Mouse (Mus musculus) ovary, postnatal 10 days (tissue): ENCODE measurements around the gene Gtsf1l.
"Not testable (repeated sequence)": the region's sequence is repeated elsewhere in the genome, so short reads cannot be mapped to it uniquely, and the experiment has no call there.

ENCODE experiments used
- DNase-seq: peaks from one replicate; pipeline ENCODE4 v3.0.0; 2022; ENCODE audit warnings: low spot score

Gene Gtsf1l

DNA sequence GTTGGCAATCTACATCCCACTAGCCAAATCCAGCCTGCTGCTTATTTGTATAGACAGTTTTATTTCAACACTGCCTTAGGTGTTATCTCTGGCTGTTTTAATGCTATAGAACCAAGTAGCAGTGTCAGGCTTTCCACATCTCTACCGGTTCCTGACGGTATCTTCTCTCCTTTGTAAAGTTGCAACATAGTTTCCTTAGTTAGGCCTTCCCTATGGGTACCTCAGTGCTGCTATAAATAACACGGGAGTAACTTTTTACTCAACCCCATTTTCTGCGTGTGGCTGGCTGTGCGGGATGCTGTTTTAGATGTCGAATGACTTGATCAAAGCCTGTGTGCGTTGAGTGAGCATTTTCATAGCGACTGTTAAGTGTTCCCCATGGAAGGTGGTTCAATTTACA, 1.1 kb downstream of the Gtsf1l start:
- no peak for DNase-seq

DNA sequence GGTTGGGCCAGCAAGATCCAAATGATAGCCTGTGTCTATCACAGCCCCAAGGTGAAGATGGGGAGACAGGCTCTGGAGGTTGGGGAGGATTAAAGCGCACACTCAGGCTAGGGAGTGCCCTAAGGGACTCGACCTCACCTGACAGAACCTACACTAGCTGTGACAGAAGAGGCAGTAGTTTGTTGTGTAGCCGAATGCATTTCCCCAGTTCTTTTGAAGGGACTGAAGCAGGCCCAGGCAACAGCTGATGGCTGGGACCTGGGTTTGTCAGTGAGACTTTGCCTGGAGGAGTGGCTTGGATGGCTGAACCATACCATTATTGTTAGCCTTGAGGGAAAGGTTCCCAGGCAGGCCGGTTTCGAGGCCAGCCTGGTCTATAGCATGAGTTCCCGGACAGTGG, 2.6 kb downstream of the Gtsf1l start:
- no peak for DNase-seq

DNA sequence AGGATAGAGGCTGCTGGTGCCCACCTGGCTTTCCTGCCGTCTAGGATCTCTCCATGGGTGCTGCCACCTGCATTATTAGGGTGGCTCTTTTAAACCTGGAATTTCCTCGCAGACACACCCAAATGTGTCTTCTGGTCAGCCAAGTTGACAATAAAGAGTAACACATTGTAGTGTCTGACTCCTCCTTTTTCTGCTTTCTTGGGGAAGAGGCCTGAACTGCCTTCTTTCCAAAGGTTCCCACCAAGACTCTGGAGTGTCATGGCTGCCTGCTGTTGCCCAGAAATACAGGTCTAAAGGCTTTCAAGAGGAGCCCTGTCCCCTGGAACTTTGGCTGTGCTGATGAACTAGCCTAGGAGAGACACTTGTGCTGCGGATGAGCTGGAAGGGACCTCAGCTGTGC, 3.1 kb downstream of the Gtsf1l start:
- DNase-seq: no peak

DNA sequence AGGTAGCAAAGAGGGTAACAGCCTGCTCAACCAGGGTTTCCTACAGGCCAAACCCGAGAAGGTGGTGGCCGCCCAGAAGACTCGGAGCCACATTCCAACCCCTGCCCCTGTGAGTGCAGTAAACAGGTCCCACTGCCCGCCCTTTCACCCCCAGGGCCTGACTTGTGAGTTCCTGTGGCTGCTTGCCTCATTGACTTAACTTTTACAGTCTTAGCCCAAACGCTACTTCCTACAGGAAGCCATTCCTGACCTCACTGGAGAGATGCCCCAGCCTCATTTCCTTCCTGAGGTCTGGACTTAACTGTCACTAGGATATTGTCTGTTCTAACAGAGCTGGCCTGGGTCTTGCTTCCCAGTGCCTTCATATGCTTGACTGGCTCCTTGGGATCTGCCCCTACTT, 5.1 kb downstream of the Gtsf1l start:
- DNase-seq: no peak

DNA sequence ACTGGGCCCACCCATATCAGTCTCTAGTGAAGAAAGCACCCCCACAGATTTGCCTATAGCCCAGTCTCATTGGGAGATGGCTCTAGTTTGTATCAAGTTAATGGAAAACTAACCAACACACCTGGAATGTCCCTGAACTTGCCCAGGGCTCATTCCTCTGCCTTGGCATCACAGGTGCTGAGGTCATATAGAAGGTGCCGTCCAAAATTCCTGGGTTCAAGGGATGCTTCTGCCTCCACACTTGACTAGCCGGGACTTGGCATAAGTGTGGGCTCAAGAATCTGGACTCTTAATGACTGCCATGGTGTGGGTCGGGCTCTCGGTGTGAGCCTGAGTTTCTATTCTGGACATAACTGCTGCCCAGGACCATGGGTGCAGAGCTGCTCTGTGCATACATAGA, 8.6 kb downstream of the Gtsf1l start:
- DNase-seq: no peak

DNA sequence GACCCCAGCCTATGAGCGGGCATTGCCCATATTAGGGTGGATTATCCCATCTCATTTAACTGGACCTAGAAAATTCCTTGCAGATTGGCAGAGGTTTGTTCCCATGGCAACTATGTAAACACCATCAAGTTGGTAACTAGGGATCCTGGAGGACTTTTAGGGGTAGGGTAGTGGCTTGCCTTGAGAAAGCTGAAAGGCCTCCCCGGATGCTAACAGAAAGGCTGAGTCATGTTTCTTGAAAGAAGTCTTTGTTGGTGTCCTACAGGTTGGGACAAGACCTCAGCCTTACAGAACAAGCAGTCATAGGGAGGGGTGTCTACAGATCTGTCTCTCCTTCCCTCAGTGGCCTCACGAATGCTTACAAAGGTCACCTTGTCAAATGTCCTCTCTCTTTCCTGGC, 12.4 kb downstream of the Gtsf1l start:
- DNase-seq: no peak

DNA sequence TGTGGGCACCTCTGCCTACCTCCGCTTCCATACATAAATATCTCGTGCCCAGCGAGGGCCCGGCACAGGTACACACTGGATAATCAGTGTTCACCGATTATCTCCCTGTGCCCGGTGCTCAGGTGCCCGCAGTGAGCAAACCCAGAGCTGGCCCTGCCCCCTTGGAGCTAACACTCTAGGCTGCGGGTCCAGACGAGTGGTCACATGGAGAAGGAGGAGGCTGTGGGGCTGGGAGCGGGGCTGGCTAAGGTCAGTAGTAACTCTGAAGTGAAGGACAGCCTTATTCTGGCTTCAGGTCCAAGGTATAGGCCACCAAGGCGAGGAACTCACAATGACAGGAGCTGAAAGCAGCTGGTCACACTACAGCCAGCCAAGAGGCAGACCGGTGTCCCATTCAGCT, 12.8 kb downstream of the Gtsf1l start:
- no peak for DNase-seq

DNA sequence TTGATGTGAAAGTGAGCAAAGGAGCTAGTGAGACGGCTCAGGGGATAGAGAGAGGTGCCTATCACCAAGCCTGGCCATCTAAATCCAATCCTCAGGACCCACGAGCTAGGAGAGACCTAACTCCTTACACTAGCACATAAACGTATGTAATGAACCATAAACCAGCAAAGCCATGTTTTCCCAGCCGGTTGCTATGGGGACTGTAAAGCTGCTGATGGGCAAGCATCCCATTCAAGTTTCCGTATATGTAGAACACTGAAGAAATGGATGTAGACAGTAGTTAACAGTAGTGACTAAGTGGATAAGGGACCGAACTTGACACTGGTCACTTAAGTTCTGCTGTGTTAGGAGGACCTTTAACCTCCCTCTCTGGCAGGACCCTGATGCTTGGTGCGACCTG, 13.6 kb downstream of the Gtsf1l start:
- no peak for DNase-seq

DNA sequence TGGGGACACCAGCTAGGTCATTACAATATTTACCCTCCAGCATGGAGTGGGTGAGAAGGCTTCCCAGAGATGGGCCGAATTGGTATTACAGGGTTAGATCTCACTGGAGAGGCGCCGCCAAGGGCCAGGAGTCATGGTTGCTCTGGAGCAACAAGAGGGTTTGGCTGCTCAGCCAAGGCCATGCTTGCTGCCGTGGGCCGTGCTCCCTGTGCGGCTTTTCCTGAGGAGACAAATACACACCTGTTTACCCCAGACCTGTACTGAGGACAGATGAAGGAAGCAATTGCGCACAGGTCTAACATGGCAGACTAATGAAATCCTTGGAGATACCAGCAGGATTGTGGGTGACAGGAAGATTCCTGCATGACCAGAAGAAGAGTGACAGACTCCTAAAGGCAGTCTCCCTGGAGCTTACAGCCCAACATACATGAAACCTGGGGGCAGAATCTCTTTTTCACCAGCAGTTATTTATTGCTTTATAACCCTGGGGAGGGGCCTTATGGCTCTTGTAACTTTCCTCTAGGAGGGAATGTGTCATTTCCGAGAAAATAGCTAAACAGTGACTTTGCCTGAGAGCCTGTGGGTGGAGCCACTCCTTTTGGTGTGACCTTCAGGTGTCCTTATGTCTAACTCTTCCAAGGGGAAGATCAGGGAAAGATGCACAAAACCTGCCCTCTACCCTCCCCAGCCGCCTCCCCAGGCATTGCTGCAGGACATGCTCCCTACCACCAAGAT, 14.5 kb downstream of the Gtsf1l start:
- no peak for DNase-seq

DNA sequence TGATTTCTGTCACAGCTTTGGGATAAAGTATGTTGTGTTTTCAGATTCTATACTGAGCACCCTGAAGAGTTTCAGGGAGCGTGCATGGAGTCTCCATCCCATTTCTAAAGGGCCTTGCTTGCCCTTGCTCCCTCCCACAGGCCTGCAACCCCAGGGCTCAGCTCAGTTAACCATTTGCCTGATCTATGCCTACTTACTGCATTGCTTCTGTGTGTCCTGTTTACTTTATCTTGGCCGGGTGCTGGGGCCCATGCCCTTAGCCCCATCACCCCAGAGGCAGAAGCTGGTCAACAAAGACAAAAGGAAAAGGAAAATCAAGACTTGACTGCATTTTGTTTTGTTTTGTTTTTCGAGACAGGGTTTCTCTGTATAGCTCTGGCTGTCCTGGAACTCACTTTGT, 16.1 kb downstream of the Gtsf1l start:
- DNase-seq: no peak

DNA sequence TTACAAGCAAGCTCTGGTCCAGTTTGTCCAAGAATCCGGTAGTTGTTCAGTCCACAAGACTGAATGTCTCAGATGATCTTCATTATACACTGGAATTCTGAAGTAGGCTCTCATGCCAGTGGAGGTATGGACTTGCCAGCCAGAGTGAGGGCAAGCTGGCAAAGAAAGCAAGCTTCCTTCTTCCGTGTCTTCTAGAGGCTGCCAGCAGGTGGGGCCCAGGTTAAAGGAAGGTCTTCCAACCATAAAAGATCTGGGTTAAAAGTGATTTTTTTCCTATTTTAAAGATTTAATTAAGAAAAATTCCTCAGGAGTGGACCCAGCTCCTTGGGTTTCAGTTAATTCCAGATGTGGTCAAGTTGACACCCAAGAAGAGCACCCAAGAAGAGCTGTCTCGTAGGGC, 17.4 kb downstream of the Gtsf1l start:
- no peak for DNase-seq

DNA sequence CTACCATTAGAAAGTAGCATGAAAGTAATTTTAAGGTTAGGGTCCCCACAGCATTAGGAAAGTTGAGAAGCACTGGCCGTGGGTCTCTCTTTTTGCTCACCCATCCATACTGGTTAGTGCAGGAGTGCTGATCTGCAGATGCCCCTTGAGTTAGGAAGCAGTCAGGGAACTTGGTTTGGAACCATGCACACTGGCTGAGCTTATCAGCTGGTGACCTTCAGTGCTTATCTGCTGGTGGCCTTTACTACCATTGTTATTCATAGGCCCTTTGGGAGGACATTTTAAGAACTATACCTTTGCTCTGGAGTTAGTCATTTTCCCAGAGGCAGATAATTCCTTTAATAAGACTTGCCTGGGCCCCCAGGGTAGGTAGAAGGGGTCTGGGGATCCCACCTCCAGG, 20.4 kb downstream of the Gtsf1l start:
- no peak for DNase-seq

DNA sequence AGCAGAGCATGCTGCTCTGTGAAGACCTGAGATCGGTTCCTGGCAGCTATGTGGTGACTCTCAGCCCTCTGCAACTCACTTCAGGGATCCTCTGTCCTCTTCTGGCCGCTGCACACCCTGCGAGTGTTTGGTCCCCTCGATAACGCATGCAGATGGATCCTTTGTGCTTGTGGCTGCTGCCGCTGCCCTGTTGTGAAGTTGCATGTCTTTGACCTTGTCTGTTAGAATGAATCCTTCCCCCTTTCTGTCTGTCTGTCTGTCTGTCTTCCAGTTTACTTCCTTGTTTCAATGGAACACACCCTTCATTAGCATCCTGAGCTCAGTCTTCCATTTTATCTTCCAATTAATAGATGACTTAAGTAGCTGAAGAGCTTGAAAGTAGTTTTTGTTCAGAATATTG, 21.3 kb downstream of the Gtsf1l start:
- no peak for DNase-seq

DNA sequence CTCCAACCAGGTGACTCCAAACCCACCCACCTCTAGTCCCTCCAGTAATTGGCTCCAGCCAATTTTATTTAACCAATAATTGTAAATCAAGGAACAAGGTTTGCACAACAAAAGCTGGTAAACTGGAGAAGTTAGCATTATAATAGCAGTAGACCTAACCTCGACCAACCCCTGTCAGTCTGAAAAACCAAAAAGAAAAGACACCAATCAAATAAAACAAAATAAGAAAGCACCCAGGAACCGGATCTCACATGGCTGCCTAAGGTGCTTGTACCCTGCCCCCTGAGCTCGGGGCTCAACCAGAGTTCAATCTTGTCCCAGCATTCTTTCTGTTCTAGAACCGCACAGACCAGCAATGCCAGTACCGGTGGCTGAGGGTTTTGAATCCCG, 25.5 kb downstream of the Gtsf1l start:
- DNase-seq: no peak

DNA sequence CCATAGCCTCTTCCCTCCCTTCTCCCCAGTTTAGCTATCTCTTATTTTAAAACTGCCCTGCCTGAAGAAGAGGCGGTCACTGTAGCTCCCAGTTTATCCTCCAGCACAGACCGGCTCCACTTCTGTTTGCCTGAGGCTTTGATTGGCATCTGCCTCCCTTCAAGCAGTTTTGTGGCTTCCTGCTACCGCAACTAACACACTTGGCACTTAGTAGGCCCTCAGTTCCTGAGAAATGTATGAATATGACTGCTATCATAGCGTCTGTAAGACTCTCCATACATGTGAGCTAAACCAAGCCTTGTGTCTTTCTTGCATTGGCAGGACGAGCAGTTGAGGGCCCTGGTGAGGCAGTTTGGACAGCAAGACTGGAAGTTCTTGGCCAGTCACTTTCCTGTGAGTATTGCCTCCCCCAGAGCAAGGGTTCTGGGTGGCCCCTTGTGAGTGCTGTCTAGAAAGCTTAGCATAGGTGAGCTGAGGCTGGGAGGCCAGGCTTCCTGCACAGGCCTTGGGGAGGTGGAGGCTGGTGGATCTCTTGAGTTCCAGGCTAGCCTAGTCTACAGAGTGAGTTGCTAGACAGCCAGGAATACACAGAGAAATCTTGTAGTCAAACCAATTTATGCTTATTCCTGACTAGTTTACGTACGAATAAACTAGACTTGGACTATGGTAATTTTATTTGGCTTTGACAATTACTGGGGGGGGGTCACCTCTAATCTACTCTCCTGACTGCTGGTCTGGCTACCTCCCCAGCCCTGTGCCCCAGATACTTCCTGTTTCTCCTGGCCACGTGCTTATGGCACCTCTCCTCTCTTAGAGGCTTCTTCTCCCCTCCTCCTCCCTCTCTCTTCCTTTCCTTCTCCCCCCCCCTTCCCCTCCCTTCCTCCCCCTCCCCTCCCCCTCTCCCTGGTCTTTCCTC, 26.2 kb downstream of the Gtsf1l start:
- no peak for DNase-seq

DNA sequence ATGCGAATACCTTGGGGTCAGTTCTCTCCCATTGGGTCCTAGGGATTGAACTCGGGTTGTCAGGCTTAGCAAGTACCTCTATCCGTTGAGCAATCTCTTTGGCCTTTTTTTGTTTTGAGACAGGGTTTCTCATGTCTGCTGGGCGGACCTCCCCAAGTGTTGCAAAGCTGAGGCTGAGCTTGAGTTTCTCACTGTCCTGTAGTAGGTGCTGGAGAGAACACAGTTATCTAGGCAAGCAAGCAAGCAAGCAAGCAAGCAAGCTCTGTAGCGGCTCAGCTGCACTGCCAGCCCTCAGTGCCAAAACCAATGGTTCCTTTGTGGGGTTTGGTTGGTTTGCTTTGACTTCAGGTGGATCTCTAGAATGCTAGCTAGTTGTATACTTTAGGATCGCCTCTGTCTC, 27.0 kb downstream of the Gtsf1l start:
- DNase-seq: no peak

DNA sequence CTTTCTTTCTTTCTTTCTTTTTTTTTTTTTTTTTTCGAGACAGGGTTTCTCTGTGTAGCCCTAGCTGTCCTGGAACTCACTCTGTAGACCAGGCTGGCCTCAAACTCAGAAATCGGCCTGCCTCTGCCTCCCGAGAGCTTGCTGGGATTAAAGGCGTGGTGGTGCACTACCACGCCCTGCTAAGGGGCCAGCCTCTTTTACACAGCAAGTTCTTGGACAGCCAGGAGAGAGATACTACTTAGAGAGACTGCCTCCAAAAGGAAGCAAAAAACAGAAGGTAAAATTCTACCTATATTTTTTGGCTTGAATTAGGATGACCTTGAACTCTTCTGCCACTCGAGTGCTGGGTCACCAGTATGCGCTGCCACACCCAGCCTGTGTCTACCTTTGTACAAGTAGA, 28.7 kb downstream of the Gtsf1l start:
- not testable (repeated sequence) for DNase-seq

DNA sequence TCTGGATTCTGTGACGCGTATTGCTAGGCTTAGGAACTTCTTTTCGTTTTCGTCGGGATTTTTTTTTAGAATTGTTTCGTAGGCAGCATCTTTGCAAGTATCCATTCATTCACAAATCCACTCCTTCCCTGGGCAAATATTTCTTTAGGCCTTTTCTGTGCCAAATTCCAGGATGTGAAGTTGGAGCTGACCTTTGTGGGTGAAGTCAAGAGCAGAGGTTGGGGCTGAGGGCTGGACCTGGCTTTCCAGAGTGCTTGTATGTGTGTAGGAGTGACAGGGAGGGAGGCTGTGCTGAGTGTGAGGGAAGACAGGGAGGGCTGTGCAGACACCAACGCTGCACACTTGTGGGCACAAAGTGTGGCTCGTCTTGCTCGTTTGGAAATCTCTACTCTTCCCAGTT, 31.1 kb downstream of the Gtsf1l start:
- no peak for DNase-seq

DNA sequence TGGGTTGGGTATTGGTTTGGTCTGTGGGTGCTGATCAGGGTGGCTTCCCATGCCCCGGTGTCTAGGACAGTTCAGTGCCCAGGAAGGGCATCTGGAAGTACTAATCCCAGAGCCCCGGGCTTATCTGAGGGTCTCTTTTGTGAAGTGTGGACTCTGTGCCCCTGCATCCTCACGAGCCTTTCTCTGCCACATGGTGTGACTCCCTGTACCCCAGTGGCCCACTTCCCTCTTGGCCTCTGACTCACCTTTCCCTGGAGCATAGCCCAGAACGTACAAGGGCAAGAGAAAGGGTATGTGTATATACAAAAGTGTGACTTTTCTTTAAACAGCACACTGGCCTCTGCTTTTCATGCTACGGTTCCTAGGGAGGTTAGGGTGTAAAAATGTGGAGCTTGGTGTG, 31.9 kb downstream of the Gtsf1l start:
- DNase-seq: no peak

DNA sequence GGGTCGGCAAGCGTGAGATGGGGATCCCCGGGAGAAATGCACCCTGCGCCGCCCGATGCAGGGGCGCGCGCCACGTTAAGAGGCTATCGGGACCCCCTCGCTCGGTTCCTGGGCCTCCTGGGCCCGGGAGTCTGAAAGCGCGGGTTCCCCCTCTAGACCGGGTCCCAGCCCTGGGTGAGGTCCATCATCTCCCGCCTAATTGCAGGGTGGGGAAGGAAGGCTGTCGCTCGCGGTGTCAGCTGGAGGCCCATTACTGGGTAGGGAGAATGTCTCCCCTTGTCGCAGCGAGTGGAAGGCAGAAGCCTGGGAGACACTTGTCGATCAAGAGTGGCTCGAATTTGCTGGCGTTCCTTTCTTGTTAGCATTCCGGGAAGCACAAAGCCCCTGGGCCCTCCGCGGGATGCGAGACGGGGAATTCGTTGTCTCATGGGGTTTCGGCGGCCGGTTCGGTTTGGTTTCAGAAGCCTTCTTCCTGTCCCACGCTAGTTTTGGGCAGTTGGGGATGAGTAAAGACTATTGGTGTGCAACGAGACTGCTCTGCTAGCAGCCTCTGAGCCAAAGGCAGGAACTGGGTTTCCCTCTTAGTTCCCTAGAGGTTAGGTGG, 32.7 kb downstream of the Gtsf1l start:
- DNase-seq: no peak

DNA sequence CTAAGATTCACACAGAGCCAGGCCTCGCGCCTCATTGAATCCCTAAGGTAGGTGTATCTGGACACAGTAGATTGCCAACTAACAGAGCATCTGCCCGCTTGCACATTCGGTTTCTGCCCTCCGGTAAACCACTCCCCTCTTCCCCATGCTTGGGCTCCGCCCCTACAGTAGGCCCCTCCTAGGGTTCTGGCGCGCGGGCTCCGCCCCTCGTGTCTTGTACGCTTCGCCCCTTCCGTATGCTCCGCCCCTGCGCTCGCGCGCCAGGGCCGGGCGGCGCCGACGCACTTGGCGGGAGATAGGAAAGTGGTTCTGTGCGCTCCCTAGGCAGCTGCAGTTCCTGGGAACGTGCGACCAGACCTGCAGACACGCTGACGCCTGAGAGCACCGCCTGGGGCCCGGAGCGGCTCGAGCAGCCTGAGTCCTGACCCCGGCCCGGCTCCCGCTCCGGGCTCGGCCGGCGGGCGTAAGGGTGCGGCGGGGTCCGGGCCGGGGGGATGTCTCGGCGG, 33.3 kb downstream of the Gtsf1l start, which contains the start of gene Mybl2:
Mybl2 (plus strand) TSS at position 353 of the 506 bp plus-strand sequence.
- peak; percentile 70 for DNase-seq

DNA sequence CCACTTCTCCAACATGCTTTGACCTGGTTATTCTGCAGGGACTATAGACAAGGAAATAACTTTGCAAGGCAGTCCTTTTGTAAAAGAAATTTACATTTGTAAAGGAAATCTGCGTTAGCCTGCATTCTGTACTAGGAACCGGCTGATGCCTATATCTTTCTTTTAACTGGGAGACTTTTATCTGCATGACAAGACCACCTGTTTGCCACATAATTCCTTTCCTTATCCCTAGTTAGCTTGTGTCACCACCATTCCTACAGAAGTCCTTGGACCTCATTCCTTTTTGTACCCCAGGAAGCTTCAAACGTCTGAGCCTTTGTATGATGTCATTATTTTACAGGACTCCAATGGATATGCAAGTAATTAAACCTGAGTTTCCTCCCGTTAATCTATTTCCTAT, 34.8 kb downstream of the Gtsf1l start:
- DNase-seq: no peak

DNA sequence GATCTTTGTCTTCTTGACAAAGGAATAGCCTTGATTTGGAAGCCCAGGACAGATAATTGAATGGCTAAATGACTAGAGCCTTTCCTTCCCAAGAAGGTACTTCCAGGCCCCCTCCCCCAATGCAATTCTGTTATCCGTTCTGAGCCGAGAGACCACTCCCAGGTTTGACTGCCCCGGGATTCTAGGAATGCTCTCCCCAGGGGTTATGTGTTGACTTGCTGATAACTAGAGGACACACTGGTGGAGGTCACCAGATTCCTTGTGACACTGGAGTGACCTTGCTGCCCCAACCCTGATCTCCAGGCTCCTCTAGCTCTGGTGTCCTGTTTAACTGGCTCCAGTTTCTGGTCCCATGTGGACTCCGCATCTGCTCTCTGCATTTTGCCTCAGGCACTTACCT, 35.6 kb downstream of the Gtsf1l start:
- no peak for DNase-seq
